Mouse (Mus musculus): ENCODE measurements around the gene Spin2d.
"Not testable (repeated sequence)": the region's sequence is repeated elsewhere in the genome, so short reads cannot be mapped to it uniquely, and the experiment has no call there.

Gene Spin2d

DNA sequence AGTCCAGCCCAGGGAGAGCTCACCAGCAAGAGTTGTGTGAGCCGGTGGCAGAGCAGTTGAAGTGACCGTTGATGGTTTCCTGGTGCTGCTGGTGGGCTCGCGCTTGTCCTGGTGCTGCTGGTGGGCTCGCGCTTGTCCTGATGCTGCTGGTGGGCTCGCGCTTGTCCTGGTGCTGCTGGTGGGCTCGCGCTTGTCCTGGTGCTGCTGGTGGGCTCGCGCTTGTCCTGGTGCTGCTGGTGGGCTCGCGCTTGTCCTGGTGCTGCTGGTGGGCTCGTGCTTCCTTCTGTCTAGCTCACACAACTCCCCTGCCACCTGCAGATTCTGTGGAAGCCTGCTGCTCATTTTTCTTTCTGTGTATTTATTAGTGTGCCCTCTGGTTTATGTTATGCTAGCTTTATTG lies at the start of gene Spin2d:
TSS of gene Spin2d (minus strand) at position 101 of the 400 bp plus-strand sequence.
- DNase-seq (ENCODE audit: low read depth, low spot score): not testable (repeated sequence)

DNA sequence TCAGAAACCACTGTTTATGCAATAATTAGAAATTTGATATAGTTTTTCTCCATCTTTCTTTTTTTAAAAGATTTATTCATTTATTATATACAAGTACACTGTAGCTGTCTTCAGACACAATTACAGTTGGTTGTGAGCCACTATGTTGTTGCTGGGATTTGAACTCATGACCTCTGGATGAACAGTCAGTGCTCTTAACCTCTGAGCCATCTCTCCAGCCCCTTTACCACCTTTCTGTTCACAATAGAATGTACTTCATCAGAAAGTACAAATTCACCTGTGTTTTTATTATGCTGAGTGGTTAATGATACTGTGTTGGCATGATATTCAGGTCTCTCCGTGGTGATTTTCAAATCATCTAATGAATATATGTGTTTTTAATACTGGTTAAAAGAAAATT lies 48.6 kb upstream of the Spin2d start:
- DNase-seq (ENCODE audit: low read depth, low spot score): no peak

DNA sequence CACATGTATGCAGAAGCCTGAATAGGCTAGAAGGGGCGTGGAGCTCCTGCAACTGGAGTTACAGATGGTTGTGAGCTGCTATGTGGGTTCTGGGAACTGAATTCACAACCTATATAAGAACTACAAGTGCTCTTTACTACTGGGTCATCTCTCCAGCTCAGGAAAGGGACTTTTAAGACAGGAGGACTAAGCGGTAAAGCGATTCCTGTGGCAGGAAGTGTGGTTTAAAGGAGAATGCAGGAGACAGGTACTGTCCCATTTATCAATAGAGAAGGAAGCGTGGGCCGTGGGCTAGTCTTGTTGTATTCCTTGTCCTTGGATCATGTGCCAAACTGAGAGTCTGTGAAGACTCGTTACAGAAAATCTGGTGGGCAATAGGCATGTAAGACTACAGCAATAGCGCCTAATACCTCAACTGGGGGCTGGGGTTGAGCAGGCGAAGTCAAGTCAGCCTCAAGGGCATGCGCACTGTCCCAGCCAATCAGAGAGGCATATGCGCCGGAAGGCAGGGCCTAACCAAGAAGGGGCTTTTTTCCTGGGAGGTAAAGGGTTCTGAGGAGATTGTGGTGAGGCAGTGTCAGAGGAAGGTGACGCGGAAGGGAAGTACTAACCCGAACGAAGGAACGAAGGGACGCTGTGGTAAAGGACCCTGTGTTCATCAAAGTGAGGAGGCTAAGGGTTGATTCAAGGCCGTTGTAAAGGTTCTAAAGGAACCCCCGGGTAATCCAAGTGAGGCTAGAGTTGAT lies 37.2 kb upstream of the Spin2d start, which contains the start of gene Xlr4b:
TSS of gene Xlr4b (plus strand) at position 515 of the 746 bp plus-strand sequence.
- not testable (repeated sequence) for DNase-seq (ENCODE audit: low read depth, low spot score)

DNA sequence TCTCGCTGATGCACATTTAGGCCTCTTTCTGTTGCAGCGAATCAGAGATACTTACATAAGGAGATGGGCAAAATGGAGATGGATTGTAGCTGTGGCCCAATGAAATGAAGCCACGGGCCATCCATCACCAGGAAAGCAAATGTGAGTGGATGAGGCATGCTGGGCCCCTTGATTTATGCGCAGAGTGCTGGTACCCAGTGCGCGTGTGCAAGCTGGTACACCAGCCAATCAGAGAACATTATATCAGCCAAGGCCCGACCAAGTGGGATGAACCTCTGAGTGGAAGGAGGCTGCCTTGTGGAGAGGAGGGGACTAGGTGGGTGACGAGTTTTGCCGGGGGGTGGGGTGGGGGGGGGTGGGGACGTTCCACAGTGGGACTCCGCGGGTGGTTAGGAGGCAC lies 15.1 kb upstream of the Spin2d start, which contains the start of gene Xlr3b:
TSS of gene Xlr3b (plus strand) at position 274 of the 400 bp plus-strand sequence.
- DNase-seq (ENCODE audit: low read depth, low spot score): not testable (repeated sequence)

DNA sequence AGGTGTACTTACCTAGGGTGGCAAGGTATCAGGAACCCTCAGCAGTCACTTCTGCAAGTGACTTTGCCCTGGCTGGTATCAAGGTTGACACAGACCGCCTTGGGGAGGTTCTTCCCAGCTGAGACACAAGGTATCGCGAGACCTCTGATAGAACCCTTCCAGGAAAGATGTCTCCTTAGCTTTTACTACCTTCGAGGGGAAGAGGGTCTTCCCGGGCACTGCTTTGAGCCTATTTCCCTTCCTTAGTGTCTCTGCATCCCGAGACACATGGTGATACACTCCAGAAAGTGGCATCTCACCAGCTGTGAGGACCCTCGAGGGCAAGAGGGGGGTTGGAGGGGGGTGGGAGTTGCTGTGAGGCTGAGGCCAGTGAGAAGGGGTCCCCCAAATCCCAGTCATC lies 27.4 kb downstream of the Spin2d start, which contains the start of gene DXBay18:
TSS of gene DXBay18 (minus strand) at position 101 of the 400 bp plus-strand sequence.
- not testable (repeated sequence) for DNase-seq (ENCODE audit: low read depth, low spot score)

DNA sequence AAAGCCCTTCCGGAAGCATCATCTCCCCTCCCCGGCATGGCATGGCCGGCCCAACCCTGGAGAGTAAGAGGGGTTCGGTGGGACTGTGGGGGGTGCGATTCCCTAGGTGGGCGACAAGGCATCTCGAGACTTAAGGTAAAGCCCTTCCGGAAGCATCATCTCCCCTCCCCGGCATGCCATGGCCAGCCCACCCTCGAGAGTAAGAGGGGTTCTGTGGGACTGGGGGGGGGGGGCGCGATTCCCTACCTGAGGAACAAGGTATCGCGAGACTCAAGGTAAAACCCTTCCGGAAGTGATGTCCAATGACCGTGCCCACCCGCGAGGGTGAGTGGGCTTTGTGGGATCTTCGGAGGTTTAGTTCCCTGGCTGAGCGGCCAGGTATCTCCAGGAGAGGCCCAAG lies 28.3 kb downstream of the Spin2d start, which contains the start of gene Xlr5b:
TSS of gene Xlr5b (plus strand) at position 301 of the 400 bp plus-strand sequence.
- not testable (repeated sequence) for DNase-seq (ENCODE audit: low read depth, low spot score)

DNA sequence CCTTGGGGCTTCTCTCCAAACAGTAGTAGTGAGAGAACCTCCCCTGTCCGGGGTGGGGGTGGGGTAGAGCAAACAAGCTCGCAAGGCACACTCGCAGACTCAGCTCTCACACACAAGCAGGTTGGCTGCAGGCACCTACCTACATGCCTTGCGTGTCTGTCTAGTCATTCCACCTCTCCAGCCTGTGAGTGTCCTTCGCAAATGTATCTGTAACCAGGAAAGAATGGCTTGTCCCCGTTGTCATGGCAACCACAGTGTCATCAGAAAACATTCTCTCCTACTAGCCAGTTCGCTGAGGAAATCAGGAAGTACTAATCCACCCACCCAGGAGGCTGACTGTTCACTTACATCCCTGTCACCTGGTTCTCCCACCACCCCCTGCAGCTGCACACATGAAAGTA lies 33.6 kb downstream of the Spin2d start:
- not testable (repeated sequence) for DNase-seq (ENCODE audit: low read depth, low spot score)

Measured in retina, adult 2 months (tissue).